Mouse (Mus musculus): ENCODE measurements around the gene Mef2b.

GRCm38 (mm10) chr8:70172043-70172681 lies 32.7 kb downstream of the Mef2b start, which contains the start of gene Tmem161a:
- TF ChIP-seq EP300 (optimal IDR thresholded peaks at IDR 0.05) (no peak), CTCF (IDR thresholded peaks at IDR 0.05; ENCODE audit: low read depth) (no peak)

Data from stomach, postnatal 0 days (tissue).